Mouse (Mus musculus): ENCODE data around the gene Snx3.

DNA sequence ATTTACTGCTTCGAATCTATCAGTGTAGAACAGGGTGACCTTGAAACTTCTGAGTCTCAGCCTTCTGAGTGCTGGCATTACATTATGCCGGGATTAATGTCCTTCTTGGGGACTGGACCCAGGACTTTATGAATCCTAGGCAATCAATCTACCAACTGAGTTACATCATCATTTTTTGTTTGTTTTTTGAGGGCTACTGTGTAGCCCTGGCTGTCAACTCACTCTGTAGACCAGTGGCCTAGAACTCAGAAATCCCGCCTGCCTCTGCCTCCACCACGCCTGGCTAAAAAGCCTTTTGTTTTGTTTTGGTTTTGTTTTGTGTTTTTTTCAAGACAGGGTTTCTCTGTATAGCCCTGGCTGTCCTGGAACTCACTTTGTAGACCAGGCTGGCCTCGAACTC, 669 bp upstream of the Snx3 start:
- no peak for TF ChIP-seq CTCF (IDR thresholded peaks at IDR 0.05; ENCODE audit: control insufficient read depth, insufficient read depth, insufficient read length)
- no peak for TF ChIP-seq MAX (IDR thresholded peaks at IDR 0.05)
- TF ChIP-seq CEBPB (IDR thresholded peaks at IDR 0.05; ENCODE audit: low read depth) = no peak
- no peak for TF ChIP-seq FOSL1 (IDR thresholded peaks at IDR 0.05; ENCODE audit: insufficient read depth, low read length, poor library complexity, severe bottlenecking)
- TF ChIP-seq MYOG (IDR thresholded peaks at IDR 0.05; ENCODE audit: control insufficient read depth, extremely low read depth, insufficient read length) = no peak
- TF ChIP-seq MYOD1 (IDR thresholded peaks at IDR 0.05; ENCODE audit: control insufficient read depth, insufficient read length, low read depth) = no peak

All from C2C12 (cell line).